Mouse (Mus musculus) CH12.LX (cell line): ENCODE measurements around the gene Dirc2. TPM values are rescaled to one million over a fixed set of nuclear protein-coding genes. Genes with fewer than 3 reads are reported as not detected.

ENCODE experiments used
- DNase-seq: peaks from one replicate; pipeline ENCODE4 v3.0.0-alpha.2; 2013; ENCODE audit errors: extremely low read depth
- H3K27ac ChIP-seq: 2 replicates; pipeline ENCODE4 v1.5.1; 2012; ENCODE audit warnings: low read depth, mild to moderate bottlenecking, control low read depth, moderate library complexity; ENCODE audit not compliant: insufficient read depth
- H3K27me3 ChIP-seq: replicated peaks from 2 replicates; pipeline ENCODE3; 2012; ENCODE audit warnings: inconsistent platforms
- H3K36me3 ChIP-seq, 2 experiments: replicated peaks in 1 of 2; 2 replicates each; pipeline versions ENCODE3 to v1.6.1; 2012; ENCODE audit warnings: inconsistent platforms in 1 of 2, low read length in 1 of 2, mild to moderate bottlenecking in 1 of 2, mixed read lengths in 1 of 2, moderate library complexity in 1 of 2; ENCODE audit not compliant: control insufficient read depth in 1 of 2, insufficient read depth in 1 of 2
- H3K4me1 ChIP-seq, 2 experiments: 2 replicates each; pipeline ENCODE4 v1.6.1; 2012; ENCODE audit warnings: inconsistent platforms in 1 of 2, moderate library complexity in 1 of 2; ENCODE audit not compliant: insufficient read depth in 2 of 2, control insufficient read depth in 1 of 2
- H3K4me2 ChIP-seq: 2 replicates; pipeline ENCODE4 v1.6.1; 2012; ENCODE audit warnings: low read depth, mild to moderate bottlenecking, control low read depth; ENCODE audit not compliant: poor library complexity, insufficient read depth, severe bottlenecking
- H3K4me3 ChIP-seq, 3 experiments: fragments of 150-350 bp in 1 of 3; sonication (generic) in 1 of 3; replicated peaks in 1 of 3; 2 replicates each; pipeline versions ENCODE3 to v1.5.1; 2011 to 2012; ENCODE audit warnings: low read depth in 2 of 3, low read length in 2 of 3, mild to moderate bottlenecking in 2 of 3, moderate library complexity in 2 of 3, control low read depth in 1 of 3, improper control_type of control experiment in 1 of 3, inconsistent platforms in 1 of 3, mixed read lengths in 1 of 3; ENCODE audit not compliant: poor library complexity in 1 of 3
- H3K79me2 ChIP-seq: replicated peaks from 2 replicates; pipeline ENCODE4 v1.6.1; 2012; ENCODE audit warnings: mild to moderate bottlenecking, moderate library complexity; ENCODE audit not compliant: control insufficient read depth, poor library complexity, insufficient read depth, severe bottlenecking; ENCODE audit errors: extremely low read depth
- H3K9ac ChIP-seq: 2 replicates; pipeline ENCODE4 v1.6.1; 2012; ENCODE audit warnings: low read depth, mild to moderate bottlenecking, control low read depth, moderate library complexity; ENCODE audit not compliant: insufficient read depth
- H3K9me3 ChIP-seq: replicated peaks from 2 replicates; pipeline ENCODE3; 2012; ENCODE audit warnings: low read length, inconsistent platforms, mixed read lengths
- BHLHE40 ChIP-seq: IDR thresholded peaks from 2 replicates; pipeline ENCODE4 v1.6.1; 2011; ENCODE audit warnings: mild to moderate bottlenecking, low read depth, low read length, improper control_type of control experiment
- CHD1 ChIP-seq: IDR thresholded peaks from 2 replicates; pipeline ENCODE4 v1.6.1; 2012; ENCODE audit warnings: low read depth, low read length, improper control_type of control experiment, inconsistent platforms
- CTCF ChIP-seq, 2 experiments: IDR thresholded peaks in 1 of 2; conservative IDR thresholded peaks in 1 of 2; 2 replicates each; pipeline ENCODE4 v1.5.1; 2011 to 2012; ENCODE audit warnings: low read depth in 2 of 2, low read length in 2 of 2, improper control_type of control experiment in 1 of 2, inconsistent platforms in 1 of 2, mild to moderate bottlenecking in 1 of 2, moderate library complexity in 1 of 2
- E2F4 ChIP-seq: IDR thresholded peaks from 2 replicates; pipeline ENCODE4 v1.6.1; 2011; ENCODE audit warnings: low read depth, low read length, improper control_type of control experiment; ENCODE audit not compliant: insufficient replicate concordance
- ELF1 ChIP-seq: IDR thresholded peaks from 2 replicates; pipeline ENCODE4 v1.6.1; 2014; ENCODE audit warnings: low read depth, mild to moderate bottlenecking, inconsistent platforms, low read length, improper control_type of control experiment
- EP300 ChIP-seq: IDR thresholded peaks from 2 replicates; pipeline ENCODE4 v1.6.1; 2011; ENCODE audit warnings: low read length, improper control_type of control experiment
- HCFC1 ChIP-seq: IDR thresholded peaks from 2 replicates; pipeline ENCODE4 v1.6.1; 2012; ENCODE audit warnings: low read depth, mild to moderate bottlenecking, inconsistent platforms, low read length, improper control_type of control experiment
- IRF4 ChIP-seq: IDR thresholded peaks from 2 replicates; pipeline ENCODE4 v1.6.1; 2014; ENCODE audit warnings: low read depth, mild to moderate bottlenecking, inconsistent platforms, low read length, improper control_type of control experiment
- JUN ChIP-seq: IDR thresholded peaks from 2 replicates; pipeline ENCODE4 v1.6.1; 2011; ENCODE audit warnings: low read depth, mild to moderate bottlenecking, low read length, improper control_type of control experiment, moderate library complexity; ENCODE audit not compliant: insufficient read depth
- JUND ChIP-seq: conservative IDR thresholded peaks from 2 replicates; pipeline ENCODE4 v1.6.1; 2011; ENCODE audit warnings: low read depth, low read length, improper control_type of control experiment
- KAT2A ChIP-seq: IDR thresholded peaks from 2 replicates; pipeline ENCODE4 v1.6.1; 2012; ENCODE audit warnings: low read length, improper control_type of control experiment, inconsistent platforms; ENCODE audit not compliant: insufficient replicate concordance
- MAZ ChIP-seq: IDR thresholded peaks from 2 replicates; pipeline ENCODE4 v1.6.1; 2012; ENCODE audit warnings: low read depth, mild to moderate bottlenecking, inconsistent platforms, low read length, improper control_type of control experiment, moderate library complexity
- NRF1 ChIP-seq: IDR thresholded peaks from 2 replicates; pipeline ENCODE4 v1.6.1; 2014; ENCODE audit warnings: low read depth, mild to moderate bottlenecking, inconsistent platforms, low read length, improper control_type of control experiment, moderate library complexity
- POLR2AphosphoS2 ChIP-seq: IDR thresholded peaks from 2 replicates; pipeline ENCODE4 v1.6.1; 2011; ENCODE audit warnings: low read depth, low read length, improper control_type of control experiment
- RAD21 ChIP-seq: IDR thresholded peaks from 2 replicates; pipeline ENCODE4 v1.6.1; 2011; ENCODE audit warnings: low read depth, mild to moderate bottlenecking, low read length, improper control_type of control experiment, moderate library complexity
- SMC3 ChIP-seq: IDR thresholded peaks from 2 replicates; pipeline ENCODE4 v1.6.1; 2011; ENCODE audit warnings: low read depth, low read length, improper control_type of control experiment
- TBP ChIP-seq: conservative IDR thresholded peaks from 2 replicates; pipeline ENCODE4 v1.6.1; 2011; ENCODE audit warnings: low read depth, low read length, improper control_type of control experiment
- UBTF ChIP-seq: IDR thresholded peaks from 2 replicates; pipeline ENCODE4 v1.6.1; 2012; ENCODE audit warnings: low read depth, mild to moderate bottlenecking, inconsistent platforms, low read length, improper control_type of control experiment, moderate library complexity
- USF1 ChIP-seq: IDR thresholded peaks from 2 replicates; pipeline ENCODE4 v1.6.1; 2014; ENCODE audit warnings: low read depth, mild to moderate bottlenecking, inconsistent platforms, low read length, improper control_type of control experiment
- USF2 ChIP-seq: conservative IDR thresholded peaks from 2 replicates; pipeline ENCODE4 v1.6.1; 2011; ENCODE audit warnings: low read depth, low read length, improper control_type of control experiment
- dilution Hi-C: fragments of 300-500 bp; cut with MboI; formaldehyde crosslinking; loops from 2 replicates; pipeline ENCODE4 v1.14.3; 2020; ENCODE audit warnings: low sequenced_read_pairs; ENCODE audit not compliant: extremely low pct_unique_long_range_greater_than_20kb, extremely low pct_ligation_motif_present
- in situ Hi-C: fragments of 300-500 bp; cut with MboI; formaldehyde crosslinking; loops from 3 replicates; pipeline ENCODE4 v1.14.3; 2019; ENCODE audit warnings: low sequenced_read_pairs, low pct_ligation_motif_present, low pct_unique_long_range_greater_than_20kb, mixed read lengths
- polyA plus RNA-seq: library from polyadenylated mRNA; unstranded; fragments of >175 nt; gene quantifications from 2 replicates; pipeline ENCODE4 v1.2.1, GENCODE M21; 2012; ENCODE audit warnings: low read depth; ENCODE audit not compliant: insufficient read length
- total RNA-seq, 2 experiments: library from RNA; depleted of rRNA; stranded (reverse); fragments of 300-350 nt in 1 of 2; fragments of >200 nt in 1 of 2; gene quantifications; 2 replicates each; pipeline ENCODE4 v1.2.3; 2012 to 2014

Gene Dirc2
- total and polyA plus RNA-seq, 3 experiments: 5.7 to 6.9 (median 6.8) TPM

DNA sequence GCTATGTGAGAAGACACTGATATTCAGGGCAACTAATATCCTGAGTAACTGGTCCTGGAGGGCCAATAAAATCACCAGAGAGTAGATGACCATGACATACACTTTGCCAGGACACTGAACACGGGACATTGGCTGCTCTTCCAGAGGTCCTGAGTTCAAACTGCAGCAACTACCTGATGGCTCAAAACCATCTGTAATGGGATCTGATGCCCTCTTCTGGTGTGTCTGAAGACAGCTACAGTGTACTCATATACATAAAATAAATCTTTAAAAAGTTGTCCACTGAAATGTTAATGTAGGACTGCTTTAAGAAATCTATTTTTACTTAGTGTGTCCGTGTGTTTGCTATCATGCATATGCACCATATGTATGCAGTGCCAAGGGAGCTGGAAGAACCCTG lies 42.6 kb downstream of the Dirc2 start:
- dilution Hi-C loops: no loop called here
- Histone ChIP-seq H3K36me3 (peaks cover 8 to 43% of the 10 kb centered on the region in 2 experiments), H3K27me3 (no peaks in the 10 kb centered on the region), H3K4me3 (no peak overlapping the region)
- TF ChIP-seq E2F4 (no peak), ELF1 (no peak), UBTF (no peak), USF2 (no peak)
- TF ChIP-seq, all 38 proteins: peak for 0
- H3K4me1 ChIP-seq: peaks cover 0 to 13% of the 10 kb centered on the region in 2 experiments; a peak in 2 of 4 replicates
- DNase-seq: no peak
- H3K9me3 ChIP-seq: no peaks in the 10 kb centered on the region
- no peak overlapping the region for H3K4me2 ChIP-seq
- in situ Hi-C loops: no loop called here
- H3K9ac ChIP-seq: no peak overlapping the region
- H3K27ac ChIP-seq: no peak overlapping the region
- H3K79me2 ChIP-seq: no peaks in the 10 kb centered on the region

DNA sequence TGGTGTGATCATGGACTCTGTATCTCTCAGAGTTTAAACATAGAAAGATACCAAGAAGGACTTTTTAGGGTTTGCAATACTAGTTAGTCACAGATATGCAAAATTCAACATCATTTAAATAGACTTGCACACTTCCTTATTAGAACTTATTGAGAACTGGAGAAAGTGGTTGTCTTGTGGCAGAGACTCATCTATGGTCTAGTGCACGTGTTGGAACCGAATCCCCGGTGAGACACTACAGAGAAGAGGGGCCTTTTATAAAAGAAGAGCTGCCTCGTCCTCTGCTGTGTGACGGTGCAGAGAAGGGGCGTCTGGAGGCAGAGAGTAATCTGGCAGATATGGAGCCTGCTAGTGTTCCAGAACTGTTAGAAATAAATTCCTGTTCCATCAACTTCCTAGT lies 44.6 kb downstream of the Dirc2 start:
- DNase-seq: peak; percentile 52
- H3K4me2 ChIP-seq: no peak overlapping the region
- peaks cover 0 to 13% of the 10 kb centered on the region in 2 experiments; a peak in 2 of 4 replicates for H3K4me1 ChIP-seq
- no peak overlapping the region for H3K4me3 ChIP-seq
- no peaks in the 10 kb centered on the region for H3K79me2 ChIP-seq
- no peak overlapping the region for H3K9ac ChIP-seq
- dilution Hi-C loops: no loop called here
- in situ Hi-C loops: no loop called here
- H3K9me3 ChIP-seq: no peaks in the 10 kb centered on the region
- TF ChIP-seq BHLHE40 (peak; percentile 69), POLR2AphosphoS2 (no peak), SMC3 (no peak), NRF1 (no peak), CTCF (conservative IDR thresholded peaks at IDR 0.05 in 1 of 2, IDR thresholded peaks at IDR 0.05 in 1 of 2; ENCODE audit: low read depth in 2 of 2, low read length in 2 of 2) (no peak)
- H3K27me3 ChIP-seq: no peaks in the 10 kb centered on the region
- H3K27ac ChIP-seq: no peak overlapping the region
- H3K36me3 ChIP-seq: peaks cover 8 to 41% of the 10 kb centered on the region in 2 experiments

DNA sequence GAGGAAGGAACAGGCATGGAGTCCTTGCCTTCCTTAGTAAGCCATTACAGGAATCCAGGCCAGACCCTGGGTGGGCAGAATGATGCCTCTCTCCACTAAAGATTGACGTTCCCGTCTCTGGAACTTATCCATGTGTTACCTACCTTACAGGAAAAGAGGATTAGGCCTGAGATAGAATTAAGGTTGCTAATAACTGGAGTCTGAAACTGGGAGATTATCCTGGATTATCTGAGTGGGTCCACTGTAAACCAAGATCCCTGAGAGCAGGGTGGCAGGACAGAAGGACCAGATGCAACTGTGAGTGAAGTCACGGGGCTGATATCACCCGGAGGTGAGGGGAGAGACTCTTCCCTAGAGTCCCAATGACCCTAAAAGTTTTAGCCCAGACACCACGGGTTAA lies 51.4 kb downstream of the Dirc2 start:
- Histone ChIP-seq H3K36me3 (peaks cover 7 to 51% of the 10 kb centered on the region in 2 experiments), H3K4me1 (no peaks in the 10 kb centered on the region), H3K9ac (no peak overlapping the region), H3K27ac (no peak overlapping the region), H3K9me3 (peaks cover 4% of the 10 kb centered on the region), H3K4me3 (no peak overlapping the region), H3K4me2 (no peak overlapping the region), H3K27me3 (no peaks in the 10 kb centered on the region), H3K79me2 (no peaks in the 10 kb centered on the region)
- in situ Hi-C loops (no loop called here), dilution Hi-C loops (no loop called here)
- no peak for DNase-seq
- no peak for TF ChIP-seq HCFC1
- TF ChIP-seq KAT2A: no peak
- TF ChIP-seq TBP: no peak
- no peak for TF ChIP-seq CHD1
- no peak for TF ChIP-seq IRF4
- no peak for TF ChIP-seq RAD21
- no peak for TF ChIP-seq MAZ
- no peak for TF ChIP-seq UBTF
- TF ChIP-seq EP300: no peak
- TF ChIP-seq JUND: no peak
- no peak for TF ChIP-seq JUN
- TF ChIP-seq USF1: no peak
